Mouse (Mus musculus) adrenal gland, postnatal 10 days (tissue): ENCODE data around the gene Lamtor3. TPM values are rescaled to one million over a fixed set of nuclear protein-coding genes. Genes with fewer than 3 reads are reported as not detected.
"Not testable (repeated sequence)": the region's sequence is repeated elsewhere in the genome, so short reads cannot be mapped to it uniquely, and the experiment has no call there.

Source experiments
- DNase-seq: peaks from one replicate; pipeline ENCODE4 v3.0.0; 2021; ENCODE audit warnings: mixed read lengths
- total RNA-seq, 2 experiments: library from RNA; stranded (reverse); gene quantifications; 2 replicates each; pipeline ENCODE4 v1.2.3; 2021

Gene Lamtor3
- total RNA-seq, 2 experiments from 2014 or later, result 68.6 to 72.0 TPM

DNA sequence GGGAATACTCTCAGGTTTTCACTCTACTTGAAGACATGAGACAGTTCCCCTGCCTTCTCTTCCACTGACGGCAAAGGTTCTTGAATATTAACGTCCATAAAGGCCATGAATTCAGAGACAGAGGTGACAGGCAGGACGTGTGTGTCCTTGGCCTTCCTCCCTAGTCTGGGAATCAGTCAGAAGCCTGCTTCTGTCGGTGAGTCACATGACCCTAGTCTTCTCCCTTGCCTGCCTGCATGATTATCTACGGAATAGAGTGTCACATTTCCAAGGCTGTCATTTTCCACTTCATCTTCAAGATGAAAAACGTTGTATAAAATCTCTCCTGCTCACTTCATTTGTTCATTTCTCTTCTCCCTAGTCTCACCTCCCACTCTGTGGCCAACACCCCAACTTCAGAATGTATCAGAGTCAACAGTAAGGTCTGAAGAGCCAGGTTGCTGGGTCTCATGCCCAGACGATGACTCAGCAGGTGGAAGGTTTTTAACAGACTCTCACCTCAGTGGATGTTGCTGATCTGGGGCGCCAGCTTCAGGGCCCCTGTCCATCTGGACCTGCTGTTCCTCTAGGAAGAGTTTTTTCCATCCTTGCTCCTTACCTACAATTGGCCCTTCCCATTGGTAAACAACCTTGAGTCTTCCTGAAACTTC is 43.6 kb downstream of the Lamtor3 start:
- DNase-seq, result no peak

DNA sequence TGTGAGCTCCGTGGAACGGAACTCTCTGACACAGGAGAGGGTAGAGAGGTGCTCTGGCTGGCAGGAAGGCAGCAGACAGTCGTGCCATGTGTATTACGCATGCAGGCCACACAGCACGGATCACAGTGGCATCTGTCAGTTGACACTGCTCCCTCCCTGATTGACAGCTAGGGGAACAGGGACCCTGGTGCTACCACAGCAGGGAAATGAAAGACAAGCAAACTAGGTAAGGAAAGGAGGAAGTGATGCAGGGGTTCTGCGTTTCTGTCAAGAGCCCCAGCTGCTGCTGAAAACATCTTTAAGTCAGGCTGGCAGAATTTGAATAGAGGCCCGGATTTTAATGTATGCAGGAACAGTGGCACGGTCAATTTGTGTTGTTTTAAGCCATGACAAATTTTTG is 45.2 kb downstream of the Lamtor3 start:
- no peak for DNase-seq

DNA sequence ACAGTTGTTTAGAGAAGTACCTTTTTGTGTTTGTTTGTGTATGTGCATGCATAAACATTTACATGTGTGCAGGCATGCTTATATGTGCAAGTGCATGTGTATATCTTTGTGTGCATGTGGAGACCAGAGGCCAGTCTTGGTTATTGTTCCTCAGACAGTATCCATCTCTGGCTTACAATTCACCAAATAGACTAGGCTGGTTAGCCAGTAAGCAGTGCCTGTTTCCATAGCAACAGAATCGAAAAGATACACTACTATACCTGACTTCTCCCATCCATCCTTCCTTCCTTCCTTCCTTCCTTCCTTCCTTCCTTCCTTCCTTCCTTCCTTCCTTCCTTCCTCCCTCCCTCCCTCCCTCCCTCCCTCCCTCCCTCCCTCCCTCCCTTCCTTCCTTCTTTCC is 45.7 kb downstream of the Lamtor3 start:
- DNase-seq, result not testable (repeated sequence)

- DNase-seq, result no peak
Measured at GRCm38 (mm10) chr3:137968105-137968819, 50.0 kb downstream of the Lamtor3 start.

DNA sequence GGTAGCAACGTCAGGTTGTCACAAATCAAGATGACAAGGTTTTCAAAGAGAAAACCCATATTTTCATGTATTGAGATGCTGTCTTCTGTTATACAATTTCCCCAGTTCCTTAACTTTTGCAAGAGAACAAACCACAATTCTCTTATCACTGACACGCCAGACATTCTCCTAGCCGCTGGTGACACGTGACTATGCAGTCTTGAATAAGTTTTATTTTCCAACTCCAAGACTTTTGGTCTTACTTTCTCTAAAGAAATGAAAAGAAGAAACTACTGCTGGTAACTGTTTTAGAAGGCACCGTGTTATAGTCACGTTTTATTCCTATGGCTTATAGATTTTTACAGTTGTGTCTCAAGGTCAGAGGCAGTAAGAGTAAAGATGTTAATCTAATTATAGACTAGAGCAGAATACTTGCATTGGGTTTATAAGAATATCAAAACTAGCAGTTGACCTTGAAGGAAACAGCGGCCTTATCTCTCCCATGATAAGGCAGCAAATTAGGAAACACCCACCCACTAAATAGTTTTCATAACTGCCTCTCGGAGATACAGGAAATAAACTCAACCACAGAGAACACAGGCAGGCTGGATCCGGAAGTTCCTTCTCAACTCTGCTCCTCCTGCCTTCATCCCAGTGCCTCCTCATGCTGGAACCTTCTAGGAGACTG is 50.6 kb downstream of the Lamtor3 start:
- DNase-seq, result no peak

DNA sequence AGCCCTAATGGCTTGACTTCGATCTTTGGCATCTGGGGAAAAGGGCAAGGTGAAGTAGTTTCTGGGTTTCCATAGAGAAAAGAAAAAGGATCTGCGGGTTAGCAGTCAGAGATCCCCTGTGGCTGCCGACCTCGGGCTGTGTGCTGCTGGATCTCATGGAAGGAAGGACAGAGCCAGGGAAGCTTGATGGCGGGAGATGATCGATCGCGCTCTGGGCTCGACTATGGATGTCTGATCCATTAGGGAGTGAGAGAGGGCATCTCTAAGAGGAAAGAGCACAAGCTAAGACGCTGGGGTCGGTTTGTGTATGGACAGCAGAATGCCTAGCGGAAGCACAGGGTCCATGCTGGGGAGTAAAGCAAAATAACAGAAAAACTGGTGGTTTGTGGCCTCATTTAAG is 51.6 kb downstream of the Lamtor3 start:
- DNase-seq, result peak; percentile 55

- DNase-seq, result no peak
Measured at GRCm38 (mm10) chr3:137972224-137972623, 53.9 kb downstream of the Lamtor3 start.

DNA sequence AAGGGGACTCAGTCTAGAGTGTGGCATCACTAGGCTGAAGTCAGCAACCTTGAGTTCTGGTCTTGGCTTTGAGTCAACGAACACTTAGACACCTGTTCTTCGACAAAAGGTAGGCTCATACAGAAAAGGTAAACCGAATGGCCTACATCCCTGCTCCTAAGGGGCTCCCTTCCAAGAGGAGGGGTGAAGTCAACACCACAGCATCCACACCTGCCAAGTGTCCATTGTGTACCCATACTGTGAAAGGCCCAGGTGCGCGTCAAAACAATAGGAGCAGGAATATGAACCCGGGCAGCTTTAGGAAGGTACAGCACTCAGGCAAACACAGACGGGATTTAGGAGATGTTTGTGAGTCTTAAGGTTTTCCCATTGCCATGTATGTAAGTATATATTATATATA is 54.7 kb downstream of the Lamtor3 start:
- no peak for DNase-seq

DNA sequence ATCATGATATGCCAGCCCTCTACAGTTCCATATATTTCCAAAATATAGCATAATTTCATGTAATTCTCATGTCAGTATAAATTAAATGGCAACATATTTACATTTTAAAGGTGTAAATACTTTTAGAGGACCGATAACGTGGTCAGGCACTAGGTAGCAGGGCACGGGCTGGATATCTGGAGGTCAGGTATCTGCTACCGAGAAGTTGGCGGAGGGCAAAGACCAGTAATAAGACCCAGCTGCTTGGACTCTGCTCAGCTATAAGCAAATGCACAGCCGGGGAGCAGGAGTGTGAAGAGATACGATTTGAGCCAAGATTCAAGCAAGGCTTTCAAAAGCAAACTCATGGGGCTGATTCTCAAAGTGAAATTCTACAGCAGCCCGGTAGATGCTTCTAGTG is 56.0 kb downstream of the Lamtor3 start:
- no peak for DNase-seq

DNA sequence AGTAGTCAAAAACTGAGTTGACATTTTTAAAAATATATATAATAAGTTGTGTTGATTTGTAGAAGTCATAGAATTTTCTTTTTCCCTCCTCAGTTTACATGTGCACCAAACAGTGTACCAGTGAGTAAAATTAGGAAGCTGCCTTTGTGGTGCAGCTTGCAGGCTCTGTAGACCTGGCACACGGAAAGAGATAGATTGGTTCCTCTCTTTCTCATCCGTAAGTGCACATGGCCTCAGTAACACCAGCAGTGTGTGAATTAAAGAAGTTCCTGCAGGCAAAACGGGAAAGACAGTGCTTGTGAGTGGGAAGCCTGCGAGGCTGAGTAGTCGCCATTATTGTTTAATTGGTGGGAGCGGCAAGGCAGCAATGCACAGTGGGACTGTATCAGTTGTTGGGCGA is 57.1 kb downstream of the Lamtor3 start:
- no peak for DNase-seq

- no peak for DNase-seq
Measured at GRCm38 (mm10) chr3:137975856-137976423, 57.6 kb downstream of the Lamtor3 start.

GRCm38 (mm10) chr3:137976943-137977628 is 58.8 kb downstream of the Lamtor3 start:
- no peak for DNase-seq

- no peak for DNase-seq
Measured at GRCm38 (mm10) chr3:137977629-137978041, 59.3 kb downstream of the Lamtor3 start.

GRCm38 (mm10) chr3:137978233-137978632 is 59.9 kb downstream of the Lamtor3 start:
- no peak for DNase-seq

Other genes starting within 250 kb of the Lamtor3 start
- gene Gm21962, start 247.0 kb upstream of the Lamtor3 start, total RNA-seq, result not detected
- 100 to 1,000 TPM; 246 to 278 TPM for gene H2afz, start 54.0 kb upstream of the Lamtor3 start, total RNA-seq
- gene Dnajb14, start 50.8 kb upstream of the Lamtor3 start, total RNA-seq, result 10 to 100 TPM; 15.3 to 16.3 TPM
- 1 to 10 TPM; 5.9 to 7.1 TPM for gene Dapp1, start 63.0 kb downstream of the Lamtor3 start, total RNA-seq
- gene 1110002E22Rik, start 146.5 kb downstream of the Lamtor3 start, total RNA-seq, result 10 to 100 TPM in 1 of 2 experiments, 1 to 10 TPM in 1; 2.5 to 11.6 TPM
- under 1 TPM in 1 of 2 experiments, not detected in 1; 0.33 TPM for gene Gm5105, start 148.9 kb downstream of the Lamtor3 start, total RNA-seq
- gene Trmt10a, start 224.9 kb downstream of the Lamtor3 start, total RNA-seq, result 10 to 100 TPM in 1 of 2 experiments, 1 to 10 TPM in 1; 8.2 to 10.9 TPM
- 10 to 100 TPM; 16.3 to 30.1 TPM for gene Mttp, start 226.5 kb downstream of the Lamtor3 start, total RNA-seq